Mouse (Mus musculus): ENCODE measurements around the gene Nkx3-2.

DNA sequence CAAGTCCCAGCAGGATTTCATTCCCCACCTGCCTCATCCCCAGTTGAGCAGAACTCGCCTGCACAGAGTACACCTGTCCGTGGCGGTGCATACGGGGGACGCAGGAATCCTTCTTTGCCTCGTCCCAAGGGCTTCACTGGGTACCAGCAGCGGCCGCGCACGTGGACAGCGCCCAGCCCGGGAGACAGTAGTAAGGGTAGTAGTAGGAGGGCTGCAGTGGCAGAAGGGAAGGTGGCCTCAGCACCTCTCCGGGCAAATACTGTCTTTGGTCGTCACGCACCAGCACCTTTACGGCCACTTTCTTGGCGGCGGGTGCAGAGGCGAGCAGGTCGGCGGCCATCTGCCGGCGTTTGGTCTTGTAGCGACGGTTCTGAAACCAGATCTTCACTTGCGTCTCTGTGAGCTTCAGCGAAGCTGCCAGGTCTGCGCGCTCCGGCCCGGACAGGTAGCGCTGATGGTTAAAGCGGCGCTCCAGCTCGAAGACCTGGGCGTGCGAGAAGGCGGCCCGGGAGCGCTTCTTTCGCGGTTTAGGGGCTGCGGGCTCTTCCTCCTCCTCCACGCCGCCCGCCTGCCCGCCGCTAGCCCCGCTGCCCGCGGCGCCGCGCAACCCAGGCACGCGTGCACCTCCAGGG is 2.7 kb downstream of the Nkx3-2 start:
- TF ChIP-seq CTCF (IDR thresholded peaks at IDR 0.05) (no peak), POLR2A (IDR thresholded peaks at IDR 0.05; ENCODE audit: insufficient read depth, low read depth, low read length) (no peak), EP300 (IDR thresholded peaks at IDR 0.05; ENCODE audit: insufficient read depth, low read depth, low read length) (no peak)

Data from heart, adult 2 months (tissue).